Mouse (Mus musculus): ENCODE results near the gene Gm26992.

DNA sequence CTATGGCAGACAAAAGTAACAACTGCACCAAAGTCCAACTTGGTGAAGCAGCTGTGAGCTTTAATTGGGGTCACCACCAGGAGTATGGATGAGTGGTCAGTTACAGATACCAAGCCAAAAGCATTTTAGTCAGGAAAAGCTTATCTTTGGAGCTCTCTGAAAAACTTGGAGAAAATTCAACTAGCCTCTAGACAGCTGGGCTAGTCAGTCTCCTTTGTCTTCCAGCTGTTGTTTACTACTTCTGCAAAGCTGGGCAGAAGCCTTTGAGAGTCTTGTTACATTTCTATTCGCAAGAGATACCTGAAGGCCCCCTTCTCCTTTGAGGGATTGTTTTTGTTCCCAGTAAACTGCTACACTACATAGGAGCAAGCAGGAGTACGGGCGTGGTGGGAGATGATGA, 97.7 kb downstream of the Gm26992 start:
- TF ChIP-seq ZC3H11A (IDR thresholded peaks at IDR 0.05; ENCODE audit: borderline replicate concordance, low read depth, low read length) = no peak
- no peak for TF ChIP-seq HCFC1 (IDR thresholded peaks at IDR 0.05; ENCODE audit: borderline replicate concordance, insufficient read depth, low read length)
- no peak for TF ChIP-seq ZNF384 (IDR thresholded peaks at IDR 0.05; ENCODE audit: low read depth, low read length)

Measured in ES-E14 (cell line).